Mouse (Mus musculus): ENCODE data around the gene Arhgap40.

DNA sequence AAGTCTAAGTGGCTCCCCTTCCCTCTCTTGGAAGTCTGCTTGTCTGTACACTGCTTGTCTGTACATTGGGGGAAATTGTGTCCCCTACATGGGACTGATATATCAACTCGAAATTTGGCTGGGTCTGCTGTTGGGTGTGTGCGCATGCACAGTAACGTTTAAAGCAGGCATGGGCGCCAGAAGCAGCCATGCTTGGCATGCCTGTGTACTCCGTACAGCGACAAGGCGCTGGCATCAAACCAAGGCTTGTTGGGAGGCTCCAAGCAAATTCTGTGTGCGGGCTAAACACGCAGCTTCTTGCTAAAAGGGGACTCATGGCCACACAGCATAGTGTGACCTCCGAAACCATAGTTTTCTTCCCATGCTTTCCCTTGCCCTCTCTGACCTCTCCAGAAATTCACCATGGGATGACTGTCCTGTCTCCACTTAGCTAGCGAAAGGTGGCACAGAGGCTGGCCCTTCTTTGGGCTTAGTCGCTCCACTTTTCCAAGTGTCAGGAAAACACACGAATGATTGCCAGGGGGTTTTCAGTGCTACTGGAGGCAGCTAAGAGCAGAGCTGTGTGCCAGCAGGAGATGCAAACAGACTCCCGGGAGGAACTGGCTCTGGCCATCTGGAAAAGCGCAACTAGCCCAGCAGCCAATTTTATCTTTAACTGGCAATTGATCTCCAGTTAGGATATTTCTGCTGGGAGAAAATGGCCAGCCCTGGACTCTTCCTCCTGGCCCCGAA is 11.7 kb downstream of the Arhgap40 start:
- TF ChIP-seq CTCF (IDR thresholded peaks at IDR 0.05; ENCODE audit: low read depth, low read length) = no peak
- TF ChIP-seq POLR2A (IDR thresholded peaks at IDR 0.05; ENCODE audit: borderline replicate concordance, low read depth, low read length) = no peak

Data from bone marrow macrophage, adult 2 months (primary cell).